In genomic region chr14:60388332-60388731, GRCm38 (mm10) we compare ENCODE assay signal across 25 mouse cellular contexts. TPM values are rescaled to one million over a fixed set of nuclear protein-coding genes. Genes with fewer than 3 reads are reported as not detected.
"Had no signal": no experiment of that assay in that cellular context is flagged by ENCODE, and none has a peak within 500 bp of the region (broad histone marks: within the 10 kb centered on the region; RNA-seq: fewer than 3 reads in every experiment).

No protein-coding gene starts in this region.

- H3K27me3 ChIP-seq: heart, embryonic 12.5 days; hindbrain, embryonic 13.5 days; hindbrain, embryonic 15.5 days; kidney, embryonic 15.5 days; limb, embryonic 12.5 days had no signal

- H3K27ac ChIP-seq: gastrocnemius, adult 2 months; heart, embryonic 10.5 days; hindbrain, embryonic 13.5 days; hindbrain, embryonic 15.5 days; hindbrain, postnatal 0 days; kidney, embryonic 15.5 days; kidney, postnatal 0 days; limb, embryonic 10.5 days; limb, embryonic 12.5 days had no signal

- H3K9me3 ChIP-seq: heart, embryonic 10.5 days; heart, embryonic 12.5 days; hindbrain, embryonic 13.5 days; hindbrain, embryonic 15.5 days; kidney, embryonic 15.5 days; limb, embryonic 10.5 days; limb, embryonic 12.5 days had no signal

- H3K36me3 ChIP-seq: heart, embryonic 10.5 days; heart, embryonic 12.5 days; hindbrain, embryonic 15.5 days; kidney, embryonic 15.5 days; limb, embryonic 10.5 days; limb, embryonic 12.5 days had no signal

- ATAC-seq: forebrain, embryonic 16.5 days; hindbrain, postnatal 0 days; intestine, embryonic 16.5 days had no signal

- H3K9ac ChIP-seq: heart, embryonic 12.5 days; hindbrain, embryonic 13.5 days; hindbrain, embryonic 15.5 days; kidney, embryonic 15.5 days; limb, embryonic 12.5 days had no signal

- H3K4me3 ChIP-seq: gastrocnemius, adult 2 months; heart, embryonic 10.5 days; heart, embryonic 12.5 days; hindbrain, embryonic 13.5 days; hindbrain, embryonic 15.5 days; kidney, embryonic 15.5 days; limb, embryonic 10.5 days; limb, embryonic 12.5 days had no signal

- H3K4me1 ChIP-seq: limb, embryonic 10.5 days; limb, embryonic 12.5 days had no signal

- DNase-seq: gastrocnemius, adult 2 months; gastrocnemius, postnatal 10 days; gastrocnemius, postnatal 25 days; heart, adult 18-20 months; heart, postnatal 14 days; heart, postnatal 36 days; kidney, adult 11 months; kidney, adult 2 months; kidney, adult 9 months; kidney, postnatal 14 days; kidney, postnatal 36 days; layer of hippocampus, adult 9-11 months; layer of hippocampus, postnatal 36 days had no signal

- H3K4me2 ChIP-seq: heart, embryonic 12.5 days; hindbrain, embryonic 13.5 days; hindbrain, embryonic 15.5 days; kidney, embryonic 15.5 days; limb, embryonic 12.5 days had no signal

RNA-seq across cellular contexts. Expression of gene Amer2, which starts 15.3 kb away (rescaled TPM):
- total RNA-seq: heart, adult 18-20 months; heart, adult 8-10 months; heart, postnatal 14 days; heart, postnatal 36 days had no signal
